Mouse (Mus musculus): Measurements from ENCODE around the gene Trib2. TPM values are rescaled to one million over a fixed set of nuclear protein-coding genes. Genes with fewer than 3 reads are reported as not detected.

Trib2 gene
- polyA plus RNA-seq, 1 experiment: 9.5 TPM

DNA sequence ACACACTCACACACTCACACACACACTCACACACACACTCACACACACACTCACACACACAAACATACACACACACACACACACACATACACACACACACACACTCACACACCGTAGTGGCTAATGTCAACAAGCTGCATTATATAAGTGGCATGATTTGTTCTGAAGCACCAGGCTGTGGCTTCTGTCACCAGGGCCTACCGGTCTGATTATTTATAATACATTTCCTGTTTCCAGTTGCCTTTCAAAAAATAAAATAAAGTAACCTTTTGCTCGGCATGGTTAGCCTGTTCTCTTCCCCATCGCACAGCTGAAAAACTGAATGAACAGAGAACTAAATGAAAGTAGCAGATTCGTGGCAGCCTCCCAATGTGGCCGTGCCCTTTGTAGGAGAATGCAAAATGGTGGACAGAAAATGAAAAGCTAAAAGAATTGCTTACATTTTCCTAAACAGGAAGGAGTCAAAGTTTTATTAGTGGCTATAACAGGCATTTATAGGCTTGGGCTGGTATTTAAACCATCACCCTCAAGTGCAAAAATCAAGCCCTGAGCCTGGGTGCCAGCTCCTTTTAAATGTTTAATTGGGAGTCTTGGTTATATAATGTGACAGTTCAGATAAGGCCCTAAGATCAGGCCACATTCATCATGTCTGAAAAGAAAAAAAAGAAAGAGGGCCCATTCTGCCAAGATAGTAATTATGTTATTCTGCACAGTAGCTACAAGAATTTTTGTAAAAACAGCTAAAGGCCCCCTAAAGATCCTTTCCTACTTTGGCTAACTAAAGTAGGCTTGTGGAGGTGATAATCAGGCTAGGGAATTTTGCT, 4.4 kb downstream of the Trib2 start:
- Histone ChIP-seq H3K4me3 (replicated peaks; ENCODE audit: control insufficient read depth, low read depth, low read length) (peak overlapping the region; percentile 19), H3K27ac (ENCODE audit: control insufficient read depth, insufficient read depth, low read depth, low read length, poor library complexity) (no peak overlapping the region)

DNA sequence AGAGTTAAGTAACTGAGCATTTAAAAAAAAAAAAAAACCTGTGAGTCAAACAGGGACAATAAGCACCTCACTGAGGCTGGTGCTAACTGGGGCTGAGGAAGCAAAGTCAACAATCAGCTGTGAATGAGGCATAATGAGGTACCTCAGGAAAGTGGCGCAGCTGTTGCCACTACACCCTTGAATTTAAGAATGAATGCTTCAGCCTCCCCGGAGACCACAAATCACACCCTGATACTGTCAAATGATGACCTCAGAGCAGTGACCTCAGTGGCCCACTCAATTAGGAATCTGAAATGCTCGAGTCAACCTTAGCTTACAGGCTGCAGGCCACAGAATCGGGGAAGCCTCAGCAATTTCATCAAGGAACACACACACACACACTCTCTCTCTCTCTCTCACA, 5.0 kb downstream of the Trib2 start:
- H3K4me1 ChIP-seq (ENCODE audit: control insufficient read depth, insufficient read depth, low read length): peaks cover 3% of the 10 kb centered on the region; the same call in 1 of the 2 replicates
- TF ChIP-seq POLR2A (IDR thresholded peaks at IDR 0.05; ENCODE audit: borderline replicate concordance, control insufficient read depth, low read depth, low read length) (no peak), CTCF (IDR thresholded peaks at IDR 0.05; ENCODE audit: control insufficient read depth, insufficient read depth, low read length) (no peak)
- WGBS: 30% methylated on average over 4 of the region's 4 CpGs
- no peak overlapping the region for H3K27ac ChIP-seq (ENCODE audit: control insufficient read depth, insufficient read depth, low read depth, low read length, poor library complexity)
- H3K4me3 ChIP-seq (replicated peaks; ENCODE audit: control insufficient read depth, low read depth, low read length): no peak overlapping the region

More for the DNA sequence above, 4.4 kb downstream of the Trib2 start:
- WGBS: 13% methylated on average over 6 of the region's 6 CpGs
- peaks cover 3% of the 10 kb centered on the region; the same call in 1 of the 2 replicates for H3K4me1 ChIP-seq (ENCODE audit: control insufficient read depth, insufficient read depth, low read length)
- no peak for TF ChIP-seq CTCF (IDR thresholded peaks at IDR 0.05; ENCODE audit: control insufficient read depth, insufficient read depth, low read length)
- TF ChIP-seq POLR2A (IDR thresholded peaks at IDR 0.05; ENCODE audit: borderline replicate concordance, control insufficient read depth, low read depth, low read length): no peak

DNA sequence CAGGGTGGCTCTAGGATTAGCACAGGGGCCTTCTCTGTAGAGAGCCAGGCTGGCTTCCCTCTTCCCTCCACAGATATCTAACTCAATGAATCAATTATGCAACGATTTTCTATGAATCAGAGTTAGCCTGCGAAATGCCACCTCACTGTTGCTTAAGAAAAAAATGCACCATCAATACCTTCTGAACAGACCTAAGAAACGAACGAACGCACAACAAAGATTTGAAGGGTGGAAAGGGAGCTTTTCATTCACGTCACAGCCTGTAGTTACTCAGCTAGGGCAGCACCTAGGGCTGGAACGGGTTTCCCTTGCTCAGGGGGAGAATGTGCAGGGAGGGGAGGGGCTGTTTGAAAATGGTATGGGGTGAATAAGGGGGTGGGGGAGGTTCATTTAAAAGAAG, 5.8 kb downstream of the Trib2 start:
- H3K4me1 ChIP-seq (ENCODE audit: control insufficient read depth, insufficient read depth, low read length): peaks cover 3% of the 10 kb centered on the region; the same call in 1 of the 2 replicates

DNA sequence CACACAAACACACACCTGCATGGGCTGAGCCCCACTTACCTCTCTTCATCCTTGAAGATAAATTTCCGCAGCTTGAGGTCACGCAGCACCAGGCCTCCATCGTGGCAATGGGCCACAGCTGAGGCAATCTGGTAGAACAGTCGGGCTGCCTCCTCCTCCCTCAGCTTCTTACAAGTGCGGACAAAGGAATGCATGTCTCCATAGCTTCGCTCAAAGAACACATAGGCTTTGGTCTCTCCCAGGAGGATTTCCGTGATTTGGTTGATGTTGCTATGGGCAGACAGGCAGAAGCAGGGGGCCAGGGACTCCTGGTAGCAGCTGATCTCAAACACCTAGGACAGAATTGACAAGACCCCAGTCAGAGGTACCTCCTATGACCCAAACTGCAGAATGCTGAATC, 7.1 kb downstream of the Trib2 start:
- Histone ChIP-seq H3K4me3 (replicated peaks; ENCODE audit: control insufficient read depth, low read depth, low read length) (no peak overlapping the region), H3K27ac (ENCODE audit: control insufficient read depth, insufficient read depth, low read depth, low read length, poor library complexity) (no peak overlapping the region), H3K4me1 (ENCODE audit: control insufficient read depth, insufficient read depth, low read length) (peaks cover 3% of the 10 kb centered on the region; the same call in 1 of the 2 replicates)
- TF ChIP-seq POLR2A (IDR thresholded peaks at IDR 0.05; ENCODE audit: borderline replicate concordance, control insufficient read depth, low read depth, low read length): no peak
- no peak for TF ChIP-seq CTCF (IDR thresholded peaks at IDR 0.05; ENCODE audit: control insufficient read depth, insufficient read depth, low read length)
- 87% methylated on average over 7 of the region's 7 CpGs for WGBS

More for the DNA sequence above, 5.8 kb downstream of the Trib2 start:
- Histone ChIP-seq H3K27ac (ENCODE audit: control insufficient read depth, insufficient read depth, low read depth, low read length, poor library complexity) (no peak overlapping the region), H3K4me3 (replicated peaks; ENCODE audit: control insufficient read depth, low read depth, low read length) (no peak overlapping the region)
- TF ChIP-seq CTCF (IDR thresholded peaks at IDR 0.05; ENCODE audit: control insufficient read depth, insufficient read depth, low read length) (no peak), POLR2A (IDR thresholded peaks at IDR 0.05; ENCODE audit: borderline replicate concordance, control insufficient read depth, low read depth, low read length) (no peak)
- WGBS: 71% methylated on average over 7 of the region's 7 CpGs

DNA sequence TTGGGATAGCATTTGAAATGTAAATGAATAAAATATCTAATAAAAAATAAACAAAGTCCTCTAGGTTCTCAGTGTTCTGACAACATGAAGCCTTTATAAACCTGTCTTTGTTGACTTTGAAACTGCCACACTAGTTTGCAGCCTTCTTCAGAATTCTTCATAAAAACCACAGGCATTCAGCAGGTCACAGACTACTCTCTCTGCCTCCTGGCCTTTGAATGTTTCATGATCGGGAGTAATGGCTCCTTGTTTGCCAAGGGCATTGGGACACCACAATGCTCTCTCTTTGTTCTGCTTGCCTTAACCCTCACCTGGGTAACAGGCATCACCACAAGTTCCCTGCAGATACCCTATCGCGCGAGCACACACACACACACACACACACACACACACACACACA, 7.5 kb downstream of the Trib2 start:
- peaks cover 3% of the 10 kb centered on the region; the same call in 1 of the 2 replicates for H3K4me1 ChIP-seq (ENCODE audit: control insufficient read depth, insufficient read depth, low read length)
- 83% methylated on average over 4 of the region's 4 CpGs for WGBS
- no peak for TF ChIP-seq POLR2A (IDR thresholded peaks at IDR 0.05; ENCODE audit: borderline replicate concordance, control insufficient read depth, low read depth, low read length)
- TF ChIP-seq CTCF (IDR thresholded peaks at IDR 0.05; ENCODE audit: control insufficient read depth, insufficient read depth, low read length): no peak
- H3K4me3 ChIP-seq (replicated peaks; ENCODE audit: control insufficient read depth, low read depth, low read length): no peak overlapping the region
- no peak overlapping the region for H3K27ac ChIP-seq (ENCODE audit: control insufficient read depth, insufficient read depth, low read depth, low read length, poor library complexity)

DNA sequence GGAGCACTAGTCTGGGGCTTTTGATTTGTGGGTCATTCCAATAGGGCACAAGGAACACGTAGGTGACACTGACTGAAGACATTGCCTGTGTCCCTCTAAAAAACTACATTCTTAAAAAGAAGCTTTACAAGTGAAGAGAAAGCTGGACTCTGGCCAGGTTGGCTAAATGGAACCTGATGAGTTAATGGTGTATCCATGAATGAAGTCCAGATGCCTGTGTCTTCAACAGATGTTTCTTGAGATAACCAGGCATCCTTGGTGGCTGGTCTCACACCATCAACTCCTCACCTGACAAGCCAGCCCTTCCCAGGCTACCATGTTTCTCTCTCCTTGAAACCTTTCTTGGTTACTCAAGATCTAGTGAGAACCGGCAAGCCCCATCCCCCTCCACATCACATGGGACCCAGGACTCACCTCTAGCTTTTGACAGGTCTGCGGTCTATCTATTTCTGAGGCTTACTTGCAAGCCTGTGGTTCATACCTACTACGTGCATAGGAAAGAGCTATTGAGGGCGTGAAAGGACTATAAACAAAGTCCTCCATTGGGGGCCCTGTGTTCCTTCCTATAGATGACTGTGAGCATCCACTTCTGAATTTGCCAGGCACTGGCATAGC, 8.4 kb downstream of the Trib2 start:
- TF ChIP-seq POLR2A (IDR thresholded peaks at IDR 0.05; ENCODE audit: borderline replicate concordance, control insufficient read depth, low read depth, low read length) (no peak), CTCF (IDR thresholded peaks at IDR 0.05; ENCODE audit: control insufficient read depth, insufficient read depth, low read length) (no peak)
- 92% methylated on average over 5 of the region's 5 CpGs for WGBS
- Histone ChIP-seq H3K4me3 (replicated peaks; ENCODE audit: control insufficient read depth, low read depth, low read length) (no peak overlapping the region), H3K27ac (ENCODE audit: control insufficient read depth, insufficient read depth, low read depth, low read length, poor library complexity) (no peak overlapping the region), H3K4me1 (ENCODE audit: control insufficient read depth, insufficient read depth, low read length) (peaks cover 3% of the 10 kb centered on the region; the same call in 1 of the 2 replicates)

DNA sequence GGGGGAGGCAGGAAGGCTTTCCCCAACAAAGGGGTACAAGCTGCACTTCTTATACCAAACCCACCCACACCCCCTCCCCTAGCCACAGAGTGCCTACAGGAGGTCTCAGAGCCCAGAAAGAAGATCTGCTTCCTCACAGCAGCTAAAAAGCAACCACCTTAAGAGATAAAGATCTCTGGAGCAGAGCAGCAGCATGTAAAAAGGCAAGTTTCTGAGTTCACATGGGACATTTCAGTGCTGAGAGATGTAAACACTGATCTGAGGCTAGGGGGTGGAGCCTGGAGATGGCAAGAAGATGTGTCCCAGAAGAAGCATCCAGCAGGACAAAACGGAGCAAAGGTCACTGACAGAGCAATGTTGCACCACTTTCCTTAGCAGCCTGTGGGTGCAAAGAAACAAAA, 11.8 kb downstream of the Trib2 start:
- no peak for TF ChIP-seq CTCF (IDR thresholded peaks at IDR 0.05; ENCODE audit: control insufficient read depth, insufficient read depth, low read length)
- no peak for TF ChIP-seq POLR2A (IDR thresholded peaks at IDR 0.05; ENCODE audit: borderline replicate concordance, control insufficient read depth, low read depth, low read length)
- H3K4me1 ChIP-seq (ENCODE audit: control insufficient read depth, insufficient read depth, low read length): no peaks in the 10 kb centered on the region
- 41% methylated on average over 1 of the region's 1 CpGs for WGBS
- H3K4me3 ChIP-seq (replicated peaks; ENCODE audit: control insufficient read depth, low read depth, low read length): no peak overlapping the region
- no peak overlapping the region for H3K27ac ChIP-seq (ENCODE audit: control insufficient read depth, insufficient read depth, low read depth, low read length, poor library complexity)

DNA sequence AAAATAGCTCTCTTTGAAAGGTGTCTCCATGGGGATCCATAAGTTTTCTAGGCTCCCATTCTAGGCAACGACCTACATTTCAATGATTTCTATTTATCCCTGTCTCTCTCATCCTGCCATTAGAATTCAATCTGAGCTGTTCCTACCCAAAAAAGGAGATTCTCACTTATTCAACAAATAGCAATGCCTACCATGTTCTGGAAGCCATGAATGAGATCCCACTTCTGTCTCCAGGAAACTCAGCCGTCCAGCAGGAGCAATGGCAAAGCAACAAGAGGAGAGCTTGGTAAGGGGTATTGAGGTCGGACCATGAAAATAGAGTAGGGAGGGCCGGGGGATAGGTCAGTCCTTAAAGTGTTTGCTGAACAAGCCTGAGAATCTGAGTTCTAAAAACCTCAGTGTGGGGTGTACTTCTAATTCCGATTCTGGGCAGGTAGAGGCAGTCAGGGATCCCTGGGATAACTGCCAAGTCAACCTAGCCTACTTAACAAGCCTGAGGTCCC, 12.7 kb downstream of the Trib2 start:
- H3K4me3 ChIP-seq (replicated peaks; ENCODE audit: control insufficient read depth, low read depth, low read length): no peak overlapping the region
- no peaks in the 10 kb centered on the region for H3K4me1 ChIP-seq (ENCODE audit: control insufficient read depth, insufficient read depth, low read length)
- no peak overlapping the region for H3K27ac ChIP-seq (ENCODE audit: control insufficient read depth, insufficient read depth, low read depth, low read length, poor library complexity)
- WGBS: 80% methylated on average over 5 of the region's 5 CpGs
- no peak for TF ChIP-seq CTCF (IDR thresholded peaks at IDR 0.05; ENCODE audit: control insufficient read depth, insufficient read depth, low read length)
